Mouse (Mus musculus) midbrain, postnatal 0 days (tissue): ENCODE measurements around the gene Mrgpra4. TPM values are rescaled to one million over a fixed set of nuclear protein-coding genes. Genes with fewer than 3 reads are reported as not detected.

Source experiments
- ATAC-seq: fragments of 200-750 bp; cut with Nextera tagmentation; 2 replicates; pipeline ENCODE4 v1.8.0; 2017; ENCODE audit warnings: moderate number of reproducible peaks, mild to moderate bottlenecking, moderate TSS enrichment, moderate library complexity; ENCODE audit not compliant: low FRiP score
- DNase-seq: peaks from one replicate; pipeline ENCODE4 v3.0.0-alpha.2; 2015; ENCODE audit warnings: low spot score
- H3K27ac ChIP-seq: fragments of 300-500 bp; sonication (generic); 2 replicates; pipeline ENCODE4 v1.5.1; 2014; ENCODE audit warnings: low read depth, mild to moderate bottlenecking, low read length, mixed read lengths
- H3K27me3 ChIP-seq: fragments of 300-500 bp; sonication (generic); 2 replicates; pipeline ENCODE4 v1.6.1; 2014; ENCODE audit warnings: low read length, control low read depth, mixed read lengths; ENCODE audit not compliant: insufficient read depth
- H3K36me3 ChIP-seq: fragments of 300-500 bp; sonication (generic); 2 replicates; pipeline ENCODE4 v1.6.1; 2014; ENCODE audit warnings: low read length, control low read depth, mixed read lengths; ENCODE audit not compliant: insufficient read depth
- H3K4me1 ChIP-seq: fragments of 300-500 bp; sonication (generic); 2 replicates; pipeline ENCODE4 v1.6.1; 2014; ENCODE audit warnings: mild to moderate bottlenecking, control low read depth, antibody characterized with exemption, low read length, mixed read lengths; ENCODE audit not compliant: insufficient read depth
- H3K4me2 ChIP-seq: fragments of 300-500 bp; sonication (generic); 2 replicates; pipeline ENCODE4 v1.6.1; 2014; ENCODE audit warnings: low read depth, mild to moderate bottlenecking, low read length, mixed read lengths; ENCODE audit not compliant: poor library complexity, severe bottlenecking
- H3K4me3 ChIP-seq: fragments of 300-500 bp; sonication (generic); 2 replicates; pipeline ENCODE4 v1.5.1; 2014; ENCODE audit warnings: low read depth, mild to moderate bottlenecking, low read length, moderate library complexity
- H3K9ac ChIP-seq: fragments of 300-500 bp; sonication (generic); replicated peaks from 2 replicates; pipeline ENCODE4 v1.6.1; 2014; ENCODE audit warnings: mild to moderate bottlenecking, low read length, moderate library complexity, mixed read lengths; ENCODE audit not compliant: poor library complexity, severe bottlenecking
- H3K9me3 ChIP-seq: fragments of 300-500 bp; sonication (generic); 2 replicates; pipeline ENCODE4 v1.6.1; 2016; ENCODE audit warnings: low read length, control low read depth
- CTCF ChIP-seq: IDR thresholded peaks from 2 replicates; pipeline ENCODE4 v1.5.1; 2016; ENCODE audit warnings: antibody characterized with exemption, mild to moderate bottlenecking
- WGBS: fragments of 180-500 bp; shearing (Covaris S2); extraction: QIAGEN DNeasy Blood & Tissue Kit; methylation state at CpG from one replicate; pipeline ENCODE4 v1.1.7; 2014; 5-methylcytosine and 5-hydroxymethylcytosine counted together
- polyA plus RNA-seq: library from polyadenylated mRNA; unstranded; fragments of >200 nt; fragmentation: Nextera tagmentation; extraction: Ambion mirVana; gene quantifications from 2 replicates; pipeline ENCODE4 v1.2.1, GENCODE M21; 2015
- total RNA-seq: library from RNA; depleted of rRNA; stranded (reverse); fragments of >200 nt; gene quantifications from 2 replicates; pipeline ENCODE4 v1.2.3, GENCODE M21; 2014; rRNA removed

Gene Mrgpra4
- not detected in 2 replicates for total RNA-seq
- polyA plus RNA-seq: not detected in 2 replicates

- H3K4me2 ChIP-seq: no peak within 1 kb of the TSS
- H3K36me3 ChIP-seq: no peaks in the 10 kb centered on the region
- no peak for DNase-seq
- no peak within 1 kb of the TSS for H3K27ac ChIP-seq
- no peak for TF ChIP-seq CTCF
- H3K4me3 ChIP-seq: no peak within 1 kb of the TSS
- no peak within 1 kb of the TSS for H3K9ac ChIP-seq
- ATAC-seq: no peak
- no peaks in the 10 kb centered on the region for H3K4me1 ChIP-seq
- WGBS: 70% methylated on average over 1 of the region's 1 CpGs
- H3K9me3 ChIP-seq: no peaks in the 10 kb centered on the region
- no peaks in the 10 kb centered on the region for H3K27me3 ChIP-seq
Observed at GRCm38 (mm10) chr7:47981995-47982394, at the start of gene Mrgpra4. Mrgpra4 (minus strand) TSS chr7:47982095.

- H3K27me3 ChIP-seq: no peaks in the 10 kb centered on the region
- no peaks in the 10 kb centered on the region for H3K9me3 ChIP-seq
- ATAC-seq: no peak
- H3K4me1 ChIP-seq: no peaks in the 10 kb centered on the region
- 86% methylated on average over 3 of the region's 3 CpGs for WGBS
- no peak within 1 kb of the TSS for H3K27ac ChIP-seq
- H3K4me3 ChIP-seq: no peak within 1 kb of the TSS
- H3K36me3 ChIP-seq: no peaks in the 10 kb centered on the region
- H3K9ac ChIP-seq: no peak within 1 kb of the TSS
- H3K4me2 ChIP-seq: no peak within 1 kb of the TSS
- DNase-seq: no peak
- TF ChIP-seq CTCF: no peak
Observed at GRCm38 (mm10) chr7:48027497-48027896, 45.6 kb upstream of the Mrgpra4 start, which contains the start of gene Mrgprx1. Mrgprx1 (minus strand) TSS chr7:48027597.

- ATAC-seq: no peak
- 51% methylated on average over 2 of the region's 2 CpGs for WGBS
- Histone ChIP-seq H3K9ac (no peak overlapping the region), H3K27me3 (no peaks in the 10 kb centered on the region), H3K4me3 (no peak overlapping the region), H3K27ac (no peak overlapping the region), H3K4me2 (no peak overlapping the region), H3K36me3 (no peaks in the 10 kb centered on the region), H3K9me3 (no peaks in the 10 kb centered on the region), H3K4me1 (no peaks in the 10 kb centered on the region)
- DNase-seq: no peak
- TF ChIP-seq CTCF: no peak
Observed at GRCm38 (mm10) chr7:48017874-48018273, 36.0 kb upstream of the Mrgpra4 start.

- no peak for ATAC-seq
Observed at GRCm38 (mm10) chr7:47995689-47996088, 13.8 kb upstream of the Mrgpra4 start.

GRCm38 (mm10) chr7:47986752-47987151, 4.9 kb upstream of the Mrgpra4 start:
- no peak overlapping the region for H3K27ac ChIP-seq
- H3K4me2 ChIP-seq: no peak overlapping the region
- no peak overlapping the region for H3K9ac ChIP-seq
- H3K4me3 ChIP-seq: no peak overlapping the region
- ATAC-seq: no peak
- TF ChIP-seq CTCF: peak; percentile 47
- H3K36me3 ChIP-seq: no peaks in the 10 kb centered on the region
- WGBS: 45% methylated on average over 1 of the region's 1 CpGs
- no peaks in the 10 kb centered on the region for H3K27me3 ChIP-seq
- H3K4me1 ChIP-seq: no peaks in the 10 kb centered on the region
- peak; percentile 1 for DNase-seq
- no peaks in the 10 kb centered on the region for H3K9me3 ChIP-seq

More at GRCm38 (mm10) chr7:47995689-47996088, 13.8 kb upstream of the Mrgpra4 start:
- no peak for DNase-seq
- WGBS: 75% methylated on average over 3 of the region's 3 CpGs
- Histone ChIP-seq H3K9me3 (no peaks in the 10 kb centered on the region), H3K4me2 (no peak overlapping the region), H3K36me3 (no peaks in the 10 kb centered on the region), H3K9ac (no peak overlapping the region), H3K27ac (no peak overlapping the region), H3K27me3 (no peaks in the 10 kb centered on the region), H3K4me1 (no peaks in the 10 kb centered on the region), H3K4me3 (no peak overlapping the region)
- TF ChIP-seq CTCF: no peak

Other genes with a start within 250 kb of the Mrgpra4 start
- not detected in 2 replicates for gene Mrgprx1, start 45.5 kb upstream of the Mrgpra4 start, total RNA-seq
- not detected in 2 replicates for gene Mrgprx1, start 45.5 kb upstream of the Mrgpra4 start, polyA plus RNA-seq
- not detected in 2 replicates for gene Mrgprb5, start 186.9 kb upstream of the Mrgpra4 start, total RNA-seq
- not detected in 2 replicates for gene Mrgprb5, start 186.9 kb upstream of the Mrgpra4 start, polyA plus RNA-seq
- gene Mrgprb4, start 217.2 kb upstream of the Mrgpra4 start, total RNA-seq: not detected in 2 replicates
- gene Mrgprb4, start 217.2 kb upstream of the Mrgpra4 start, polyA plus RNA-seq: not detected in 2 replicates